Mouse (Mus musculus) CD8-positive naive resting alpha-beta T cell, adult 2 months (primary cell): Measurements from ENCODE around the gene 1520401A03Rik.
A peak's percentile ranks its signal among the peaks of the same experiment; 100 is the strongest.

Experiments
- DNase-seq, 2 experiments: peaks; one replicate each; pipeline ENCODE4 v3.0.0; 2022; ENCODE audit warnings: low read depth in 2 of 2, low spot score in 2 of 2

1520401A03Rik gene

GRCm38 (mm10) chr17:23744076-23744475 is 21.5 kb upstream of the 1520401A03Rik start:
- DNase-seq: no peak

GRCm38 (mm10) chr17:23742941-23743340 is 20.4 kb upstream of the 1520401A03Rik start:
- no peak for DNase-seq

- DNase-seq: peak; percentile 35 to 50
Measured at GRCm38 (mm10) chr17:23742210-23742793, 19.7 kb upstream of the 1520401A03Rik start.

- no peak for DNase-seq
Measured at GRCm38 (mm10) chr17:23741359-23742209, 19.0 kb upstream of the 1520401A03Rik start.

- no peak for DNase-seq
Measured at GRCm38 (mm10) chr17:23740598-23741021, 18.0 kb upstream of the 1520401A03Rik start, which contains the start of gene Paqr4. Paqr4 (minus strand) TSS chr17:23740867.

GRCm38 (mm10) chr17:23740136-23740584 is 17.6 kb upstream of the 1520401A03Rik start:
- DNase-seq: peak; percentile 57 to 69

- DNase-seq: no peak
Measured at GRCm38 (mm10) chr17:23739202-23740135, 16.9 kb upstream of the 1520401A03Rik start.

- no peak for DNase-seq
Measured at GRCm38 (mm10) chr17:23738836-23739201, 16.2 kb upstream of the 1520401A03Rik start.

GRCm38 (mm10) chr17:23737493-23738445 is 15.2 kb upstream of the 1520401A03Rik start:
- DNase-seq: no peak

- DNase-seq: no peak
Measured at GRCm38 (mm10) chr17:23734341-23734740, 11.8 kb upstream of the 1520401A03Rik start.

GRCm38 (mm10) chr17:23730441-23730840 is 7.9 kb upstream of the 1520401A03Rik start:
- DNase-seq: no peak

- no peak for DNase-seq
Measured at GRCm38 (mm10) chr17:23726758-23727142, 4.2 kb upstream of the 1520401A03Rik start.

- DNase-seq: peak; percentile 89 to 95
Measured at GRCm38 (mm10) chr17:23725999-23726757, 3.6 kb upstream of the 1520401A03Rik start, which contains the start of gene Pkmyt1. Pkmyt1 (plus strand) TSS chr17:23726336.

GRCm38 (mm10) chr17:23725477-23725876 is 2.9 kb upstream of the 1520401A03Rik start:
- DNase-seq: no peak

- no peak for DNase-seq
Measured at GRCm38 (mm10) chr17:23721886-23722285, 697 bp downstream of the 1520401A03Rik start.

GRCm38 (mm10) chr17:23719455-23719854 is 3.1 kb downstream of the 1520401A03Rik start:
- no peak for DNase-seq

GRCm38 (mm10) chr17:23717003-23717402 is 5.6 kb downstream of the 1520401A03Rik start:
- DNase-seq: no peak

GRCm38 (mm10) chr17:23706212-23706611 is 16.4 kb downstream of the 1520401A03Rik start:
- DNase-seq: peak; percentile 67 to 71

GRCm38 (mm10) chr17:23705525-23706104 is 17.0 kb downstream of the 1520401A03Rik start:
- DNase-seq: no peak
